Mouse (Mus musculus) heart, adult 2 months (tissue): ENCODE data around the gene Klhdc8a.

Source experiments
- CTCF ChIP-seq: fragments of 200-600 bp; IDR thresholded peaks from 2 replicates; pipeline ENCODE4 v1.8.1; 2022; ENCODE audit warnings: antibody characterized with exemption, mild to moderate bottlenecking, moderate library complexity
- EP300 ChIP-seq: fragments of 200-500 bp; IDR thresholded peaks from 2 replicates; pipeline ENCODE4 v1.6.1; 2011; ENCODE audit warnings: low read depth, low read length, control low read depth; ENCODE audit not compliant: insufficient read depth
- POLR2A ChIP-seq: fragments of 200-500 bp; IDR thresholded peaks from 2 replicates; pipeline ENCODE4 v1.6.1; 2011; ENCODE audit warnings: mild to moderate bottlenecking, low read depth, low read length, control low read depth; ENCODE audit not compliant: insufficient read depth

GRCm38 (mm10) chr1:132343656-132344055 lies 45.2 kb downstream of the Klhdc8a start:
- TF ChIP-seq POLR2A (no peak), CTCF (no peak), EP300 (no peak)
